Mouse (Mus musculus) embryonic fibroblast, embryonic 13.5 days (primary cell): ENCODE data around the gene Gm815.

Source experiments
- CTCF ChIP-seq: IDR thresholded peaks from 2 replicates; pipeline ENCODE4 v1.5.1; 2011; ENCODE audit warnings: mild to moderate bottlenecking, control low read depth, low read length, moderate library complexity, borderline replicate concordance; ENCODE audit not compliant: insufficient read depth
- POLR2A ChIP-seq: IDR thresholded peaks from 2 replicates; pipeline ENCODE4 v1.6.1; 2011; ENCODE audit warnings: low read depth, mild to moderate bottlenecking, control low read depth, low read length, moderate library complexity

DNA sequence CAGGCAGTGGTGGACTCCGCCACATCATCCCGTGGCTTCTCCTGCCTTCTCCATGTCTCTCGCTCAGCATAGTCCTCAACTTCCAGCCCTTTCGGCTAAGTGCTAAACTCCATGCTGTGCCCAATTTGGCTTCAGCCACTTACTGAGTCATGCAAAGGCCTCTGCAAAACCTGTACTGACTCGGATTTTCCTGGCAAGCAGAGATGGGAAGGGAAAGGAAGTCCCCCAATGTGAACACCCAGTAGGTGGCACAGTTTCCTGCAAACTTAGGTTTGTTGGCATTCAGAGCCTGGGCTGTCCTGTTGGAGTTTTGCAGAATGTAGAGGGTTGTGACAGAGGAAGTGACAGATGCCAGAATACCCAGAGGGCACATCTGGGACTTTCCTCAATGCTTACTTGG, 7.2 kb downstream of the Gm815 start:
- TF ChIP-seq CTCF (no peak), POLR2A (no peak)
